ENCODE assay signal across 9 mouse cellular contexts in genomic region chr11:62847655-62848191, GRCm38 (mm10). TPM values are rescaled to one million over a fixed set of nuclear protein-coding genes. Genes with fewer than 3 reads are reported as not detected.
DNase-seq lines count a peak whose midpoint lies in the region; ATAC-seq and TF ChIP-seq lines count a peak whose summit lies in the region.
"Had no signal": no experiment of that assay in that cellular context is flagged by ENCODE, and none has a peak within 500 bp of the region (broad histone marks: within the 10 kb centered on the region; RNA-seq: fewer than 3 reads in every experiment).

No protein-coding gene starts in this region.

- no peak for TF ChIP-seq POLR2A in limb, embryonic 14.5 days (IDR thresholded peaks at IDR 0.05; ENCODE audit: borderline replicate concordance, extremely low read depth, insufficient read depth, insufficient read length)

- WGBS in heart, embryonic 11.5 days (ENCODE audit: insufficient replicate concordance), result 60% methylated on average over 4 of the region's 4 CpGs
- WGBS in limb, embryonic 14.5 days, result 39% methylated on average over 4 of the region's 4 CpGs

- H3K4me3 ChIP-seq in heart, embryonic 11.5 days (ENCODE audit: low read depth, low read length), result no peak overlapping the region
- H3K4me3 ChIP-seq in limb, embryonic 14.5 days (replicated peaks; ENCODE audit: low read length), result no peak overlapping the region

- no peaks in the 10 kb centered on the region for H3K9me3 ChIP-seq in heart, embryonic 11.5 days (replicated peaks; ENCODE audit: control insufficient read depth, low read length)
- no peaks in the 10 kb centered on the region for H3K9me3 ChIP-seq in limb, embryonic 14.5 days (ENCODE audit: control insufficient read depth, low read length)

- H3K27ac ChIP-seq in heart, embryonic 11.5 days (ENCODE audit: low read depth, low read length), result no peak overlapping the region
- 0 out of 2 replicates have a peak overlapping the region, but pooled peaks have one; percentile 59 for H3K27ac ChIP-seq in limb, embryonic 14.5 days (replicated peaks; ENCODE audit: low read depth, low read length)

- H3K36me3 ChIP-seq in heart, embryonic 11.5 days (ENCODE audit: control insufficient read depth, insufficient read depth, low read length), result no peaks in the 10 kb centered on the region
- H3K36me3 ChIP-seq in limb, embryonic 14.5 days (ENCODE audit: control insufficient read depth, insufficient read depth, low read length), result no peaks in the 10 kb centered on the region

- H3K4me2 ChIP-seq in heart, embryonic 11.5 days, result no peak overlapping the region
- H3K4me2 ChIP-seq in limb, embryonic 14.5 days (replicated peaks; ENCODE audit: low read depth, low read length, severe bottlenecking), result peak overlapping the region; percentile 42

- peak; percentile 91 for DNase-seq in heart, adult 11 months
- DNase-seq in lung, postnatal 36 days, result peak; percentile 11
- no peak for DNase-seq in lung, postnatal 25 days (ENCODE audit: low spot score)
- no peak for DNase-seq in limb, embryonic 14.5 days (ENCODE audit: low spot score)
- DNase-seq in thymus, postnatal 25 days, result peak; percentile 30
- DNase-seq in retina, embryonic 14.5 days (ENCODE audit: low spot score), result no peak
- no peak for DNase-seq in right cerebral cortex, postnatal 10 days (ENCODE audit: low spot score in 2 of 2)
- DNase-seq: right cerebral cortex, postnatal 4 days had no signal

- H3K4me1 ChIP-seq in heart, embryonic 11.5 days (ENCODE audit: control insufficient read depth, insufficient read depth, low read length), result no peaks in the 10 kb centered on the region
- H3K4me1 ChIP-seq in limb, embryonic 14.5 days (ENCODE audit: control insufficient read depth, insufficient read depth, low read length), result peaks cover 8% of the 10 kb centered on the region

- H3K27me3 ChIP-seq in heart, embryonic 11.5 days (ENCODE audit: control insufficient read depth, insufficient read depth, low read length), result no peaks in the 10 kb centered on the region
- H3K27me3 ChIP-seq in limb, embryonic 14.5 days (ENCODE audit: control insufficient read depth, insufficient read depth, low read length), result no peaks in the 10 kb centered on the region

- no peak for ATAC-seq in heart, embryonic 11.5 days (replicated peaks; ENCODE audit: insufficient number of reproducible peaks, low FRiP score, low TSS enrichment)
- ATAC-seq in limb, embryonic 14.5 days (ENCODE audit: low FRiP score, low read depth), result no peak

- no peak overlapping the region for H3K9ac ChIP-seq in heart, embryonic 11.5 days (ENCODE audit: low read depth, low read length)
- 0 out of 2 replicates have a peak overlapping the region, but pooled peaks have one; percentile 38 for H3K9ac ChIP-seq in limb, embryonic 14.5 days (ENCODE audit: low read depth, low read length, severe bottlenecking)

RNA-seq across cellular contexts. Expression of gene Fbxw10, which starts 0.9 kb away (rescaled TPM):
- polyA plus RNA-seq in heart, embryonic 11.5 days (2014; fragmentation: Nextera tagmentation; extraction: Ambion mirVana), result 0.21 and 0.24 TPM in 2 replicates
- polyA plus RNA-seq in limb, embryonic 14.5 days (2012; rRNA removed), result 0.63 and 0.67 TPM in 2 replicates
- polyA plus RNA-seq in limb, embryonic 14.5 days (2014; fragmentation: Nextera tagmentation; extraction: Ambion mirVana), result 0.56 and 0.72 TPM in 2 replicates

RNA-seq across cellular contexts. Expression of gene Trim16, which starts 27.7 kb away (rescaled TPM):
- 3.9 and 5.4 TPM in 2 replicates for polyA plus RNA-seq in heart, embryonic 11.5 days (2014; fragmentation: Nextera tagmentation; extraction: Ambion mirVana)
- polyA plus RNA-seq in limb, embryonic 14.5 days (2012; rRNA removed), result 14.3 and 16.2 TPM in 2 replicates
- polyA plus RNA-seq in limb, embryonic 14.5 days (2014; fragmentation: Nextera tagmentation; extraction: Ambion mirVana), result 19.8 and 22.8 TPM in 2 replicates

RNA-seq across cellular contexts. Expression of gene Tvp23b, which starts 31.5 kb away (rescaled TPM):
- 47.3 and 49.4 TPM in 2 replicates for polyA plus RNA-seq in heart, embryonic 11.5 days (2014; fragmentation: Nextera tagmentation; extraction: Ambion mirVana)
- 38.2 and 40.1 TPM in 2 replicates for polyA plus RNA-seq in limb, embryonic 14.5 days (2012; rRNA removed)
- polyA plus RNA-seq in limb, embryonic 14.5 days (2014; fragmentation: Nextera tagmentation; extraction: Ambion mirVana), result 60.4 and 65.6 TPM in 2 replicates

RNA-seq across cellular contexts. Expression of gene Zfp286, which starts 58.5 kb away (rescaled TPM):
- polyA plus RNA-seq in heart, embryonic 11.5 days (2014; fragmentation: Nextera tagmentation; extraction: Ambion mirVana), result 11.3 and 12.9 TPM in 2 replicates
- 14.0 and 17.0 TPM in 2 replicates for polyA plus RNA-seq in limb, embryonic 14.5 days (2012; rRNA removed)
- polyA plus RNA-seq in limb, embryonic 14.5 days (2014; fragmentation: Nextera tagmentation; extraction: Ambion mirVana), result 22.2 and 31.9 TPM in 2 replicates

Comparison
In these comparisons a context has a peak if more than half of its experiments do, and no peak if none do; other contexts are left out.
1. DNase-seq: peak in heart, adult 11 months (single experiment), lung, postnatal 36 days (single experiment) and thymus, postnatal 25 days (single experiment); none in lung, postnatal 25 days (single experiment), limb, embryonic 14.5 days (single experiment), retina, embryonic 14.5 days (single experiment) and right cerebral cortex, postnatal 10 days (0 of 2).